Mouse (Mus musculus): ENCODE data around the gene Arhgef28. TPM values are rescaled to one million over a fixed set of nuclear protein-coding genes. Genes with fewer than 3 reads are reported as not detected.

The Arhgef28 gene
- polyA plus RNA-seq, 1 experiment from 2014 or later = 17.0 TPM

GRCm38 (mm10) chr13:98230511-98230910, 24.3 kb upstream of the Arhgef28 start:
- no peaks in the 10 kb centered on the region for H3K27me3 ChIP-seq (ENCODE audit: control insufficient read depth, insufficient read depth, low read length)
- H3K4me1 ChIP-seq (ENCODE audit: control insufficient read depth, insufficient read depth, low read length) = no peaks in the 10 kb centered on the region
- H3K4me3 ChIP-seq (ENCODE audit: low read depth, low read length) = no peak overlapping the region

GRCm38 (mm10) chr13:98226225-98226624, 20.0 kb upstream of the Arhgef28 start:
- H3K4me2 ChIP-seq (ENCODE audit: low read depth, severe bottlenecking) = no peak overlapping the region
- no peaks in the 10 kb centered on the region for H3K36me3 ChIP-seq (ENCODE audit: control insufficient read depth, insufficient read depth, low read length)
- no peaks in the 10 kb centered on the region for H3K9me3 ChIP-seq (ENCODE audit: control insufficient read depth, low read length)
- H3K4me1 ChIP-seq (ENCODE audit: control insufficient read depth, insufficient read depth, low read length) = no peaks in the 10 kb centered on the region
- ATAC-seq (ENCODE audit: insufficient number of reproducible peaks, low FRiP score, low TSS enrichment, low read depth) = no peak
- no peak overlapping the region for H3K9ac ChIP-seq (ENCODE audit: low read length)
- no peak for DNase-seq (ENCODE audit: low spot score)
- no peak overlapping the region for H3K4me3 ChIP-seq (ENCODE audit: low read depth, low read length)
- no peak overlapping the region for H3K27ac ChIP-seq (replicated peaks; ENCODE audit: low read depth, low read length)
- 74% methylated on average over 2 of the region's 2 CpGs for WGBS
- no peaks in the 10 kb centered on the region for H3K27me3 ChIP-seq (ENCODE audit: control insufficient read depth, insufficient read depth, low read length)

More at GRCm38 (mm10) chr13:98230511-98230910, 24.3 kb upstream of the Arhgef28 start:
- DNase-seq (ENCODE audit: low spot score) (no peak), ATAC-seq (ENCODE audit: insufficient number of reproducible peaks, low FRiP score, low TSS enrichment, low read depth) (no peak)
- no peaks in the 10 kb centered on the region for H3K36me3 ChIP-seq (ENCODE audit: control insufficient read depth, insufficient read depth, low read length)
- no peak overlapping the region for H3K4me2 ChIP-seq (ENCODE audit: low read depth, severe bottlenecking)
- H3K9ac ChIP-seq (ENCODE audit: low read length) = no peak overlapping the region
- 97% methylated on average over 1 of the region's 1 CpGs for WGBS
- H3K9me3 ChIP-seq (ENCODE audit: control insufficient read depth, low read length) = no peaks in the 10 kb centered on the region
- no peak overlapping the region for H3K27ac ChIP-seq (replicated peaks; ENCODE audit: low read depth, low read length)

DNA sequence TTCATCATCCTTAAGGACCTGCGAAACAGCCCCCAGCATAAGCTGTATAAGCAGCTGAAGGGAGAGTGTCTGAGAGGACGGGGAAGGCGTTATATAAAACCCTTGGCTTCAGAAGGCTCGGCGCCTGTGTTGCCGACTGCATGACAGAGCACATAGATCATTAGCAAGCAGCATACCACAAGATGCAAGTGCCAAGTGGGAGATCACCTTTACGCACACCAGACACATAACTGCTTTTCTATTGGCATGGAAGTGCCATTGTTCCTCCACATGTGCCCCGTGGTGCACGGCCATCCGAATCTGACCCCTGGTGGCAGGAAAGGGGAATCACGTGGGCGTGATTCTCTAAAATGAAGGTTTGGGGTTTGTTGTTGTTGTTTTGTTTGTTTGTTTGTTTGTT, 16.6 kb upstream of the Arhgef28 start:
- Histone ChIP-seq H3K4me1 (ENCODE audit: control insufficient read depth, insufficient read depth, low read length) (no peaks in the 10 kb centered on the region), H3K4me3 (ENCODE audit: low read depth, low read length) (no peak overlapping the region), H3K27me3 (ENCODE audit: control insufficient read depth, insufficient read depth, low read length) (no peaks in the 10 kb centered on the region), H3K9ac (ENCODE audit: low read length) (no peak overlapping the region), H3K36me3 (ENCODE audit: control insufficient read depth, insufficient read depth, low read length) (no peaks in the 10 kb centered on the region), H3K27ac (replicated peaks; ENCODE audit: low read depth, low read length) (no peak overlapping the region), H3K4me2 (ENCODE audit: low read depth, severe bottlenecking) (no peak overlapping the region), H3K9me3 (ENCODE audit: control insufficient read depth, low read length) (no peaks in the 10 kb centered on the region)
- WGBS = 44% methylated on average over 12 of the region's 12 CpGs
- ATAC-seq (ENCODE audit: insufficient number of reproducible peaks, low FRiP score, low TSS enrichment, low read depth) (no peak), DNase-seq (ENCODE audit: low spot score) (peak; percentile 55)

DNA sequence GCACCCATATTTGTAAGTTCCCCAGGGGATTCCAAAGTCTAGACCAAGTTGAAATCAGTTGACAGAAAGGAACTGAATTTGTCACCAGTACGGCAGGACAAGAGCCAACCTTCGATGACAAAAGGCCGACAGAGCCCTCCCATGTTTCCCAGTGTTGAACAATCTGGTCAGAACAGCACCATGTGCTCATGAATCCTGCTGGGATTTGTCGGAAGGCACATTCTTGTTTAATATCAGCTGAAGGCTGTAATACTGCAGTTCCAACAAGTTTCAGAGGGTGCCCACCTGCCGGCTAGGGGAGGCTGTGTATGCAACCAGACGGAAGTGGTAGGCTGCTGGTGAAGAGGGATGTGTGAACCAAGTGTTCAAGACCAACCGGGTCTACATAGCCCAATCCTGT, 3.9 kb upstream of the Arhgef28 start:
- ATAC-seq (ENCODE audit: insufficient number of reproducible peaks, low FRiP score, low TSS enrichment, low read depth) = no peak
- no peaks in the 10 kb centered on the region for H3K36me3 ChIP-seq (ENCODE audit: control insufficient read depth, insufficient read depth, low read length)
- no peak overlapping the region for H3K4me3 ChIP-seq (ENCODE audit: low read depth, low read length)
- no peak overlapping the region for H3K27ac ChIP-seq (replicated peaks; ENCODE audit: low read depth, low read length)
- H3K4me1 ChIP-seq (ENCODE audit: control insufficient read depth, insufficient read depth, low read length) = peaks cover 1% of the 10 kb centered on the region; the same call in 1 of the 2 replicates
- no peak overlapping the region for H3K9ac ChIP-seq (ENCODE audit: low read length)
- DNase-seq (ENCODE audit: low spot score) = no peak
- no peak overlapping the region for H3K4me2 ChIP-seq (ENCODE audit: low read depth, severe bottlenecking)
- no peaks in the 10 kb centered on the region for H3K9me3 ChIP-seq (ENCODE audit: control insufficient read depth, low read length)
- 86% methylated on average over 7 of the region's 7 CpGs for WGBS
- H3K27me3 ChIP-seq (ENCODE audit: control insufficient read depth, insufficient read depth, low read length) = peaks cover 3% of the 10 kb centered on the region; the same call in 1 of the 2 replicates

GRCm38 (mm10) chr13:98208842-98209241, 2.6 kb upstream of the Arhgef28 start:
- DNase-seq (ENCODE audit: low spot score) = peak; percentile 73
- no peaks in the 10 kb centered on the region for H3K9me3 ChIP-seq (ENCODE audit: control insufficient read depth, low read length)
- no peak for ATAC-seq (ENCODE audit: insufficient number of reproducible peaks, low FRiP score, low TSS enrichment, low read depth)
- H3K27ac ChIP-seq (replicated peaks; ENCODE audit: low read depth, low read length) = no peak overlapping the region
- H3K9ac ChIP-seq (ENCODE audit: low read length) = no peak overlapping the region
- no peak overlapping the region for H3K4me2 ChIP-seq (ENCODE audit: low read depth, severe bottlenecking)
- H3K4me3 ChIP-seq (ENCODE audit: low read depth, low read length) = no peak overlapping the region
- peaks cover 3% of the 10 kb centered on the region; the same call in 1 of the 2 replicates for H3K4me1 ChIP-seq (ENCODE audit: control insufficient read depth, insufficient read depth, low read length)
- 38% methylated on average over 9 of the region's 9 CpGs for WGBS
- H3K27me3 ChIP-seq (ENCODE audit: control insufficient read depth, insufficient read depth, low read length) = peaks cover 3% of the 10 kb centered on the region; the same call in 1 of the 2 replicates
- no peaks in the 10 kb centered on the region for H3K36me3 ChIP-seq (ENCODE audit: control insufficient read depth, insufficient read depth, low read length)

DNA sequence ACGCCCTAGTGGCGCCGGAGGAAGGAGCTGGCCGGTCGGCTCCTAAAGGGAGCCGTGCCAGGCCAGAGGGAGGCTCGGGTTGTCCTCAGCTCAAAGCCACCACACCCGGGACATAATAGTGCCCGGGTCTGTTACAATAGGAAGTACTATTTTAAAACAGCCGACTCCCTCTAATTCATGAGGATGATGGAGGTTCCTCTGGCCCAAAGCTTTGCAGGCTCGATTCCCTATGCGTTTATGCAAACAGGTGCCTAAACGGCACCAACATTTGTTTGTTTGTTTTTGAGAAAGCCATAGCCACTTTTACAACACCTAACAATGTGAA, 269 bp upstream of the Arhgef28 start:
- no peak for DNase-seq (ENCODE audit: low spot score)
- 3% methylated on average over 13 of the region's 13 CpGs for WGBS
- Histone ChIP-seq H3K9me3 (ENCODE audit: control insufficient read depth, low read length) (no peaks in the 10 kb centered on the region), H3K27me3 (ENCODE audit: control insufficient read depth, insufficient read depth, low read length) (peaks cover 3% of the 10 kb centered on the region; the same call in 1 of the 2 replicates), H3K4me3 (ENCODE audit: low read depth, low read length) (peak overlapping the region; percentile 48), H3K4me1 (ENCODE audit: control insufficient read depth, insufficient read depth, low read length) (peaks cover 3% of the 10 kb centered on the region; the same call in 1 of the 2 replicates), H3K4me2 (ENCODE audit: low read depth, severe bottlenecking) (peak overlapping the region; percentile 75), H3K36me3 (ENCODE audit: control insufficient read depth, insufficient read depth, low read length) (no peaks in the 10 kb centered on the region), H3K27ac (replicated peaks; ENCODE audit: low read depth, low read length) (peak overlapping the region; percentile 61; the same call in 1 of the 2 replicates), H3K9ac (ENCODE audit: low read length) (peak overlapping the region; percentile 55)
- ATAC-seq (ENCODE audit: insufficient number of reproducible peaks, low FRiP score, low TSS enrichment, low read depth) = no peak

GRCm38 (mm10) chr13:98205111-98205510, 1.1 kb downstream of the Arhgef28 start:
- Histone ChIP-seq H3K9me3 (ENCODE audit: control insufficient read depth, low read length) (no peaks in the 10 kb centered on the region), H3K4me3 (ENCODE audit: low read depth, low read length) (peak overlapping the region; percentile 48; the same call in 1 of the 2 replicates), H3K27ac (replicated peaks; ENCODE audit: low read depth, low read length) (no peak overlapping the region), H3K27me3 (ENCODE audit: control insufficient read depth, insufficient read depth, low read length) (peaks cover 3% of the 10 kb centered on the region; the same call in 1 of the 2 replicates), H3K4me1 (ENCODE audit: control insufficient read depth, insufficient read depth, low read length) (peaks cover 3% of the 10 kb centered on the region; the same call in 1 of the 2 replicates), H3K4me2 (ENCODE audit: low read depth, severe bottlenecking) (peak overlapping the region; percentile 75; the same call in 1 of the 2 replicates), H3K9ac (ENCODE audit: low read length) (no peak overlapping the region), H3K36me3 (ENCODE audit: control insufficient read depth, insufficient read depth, low read length) (no peaks in the 10 kb centered on the region)
- DNase-seq (ENCODE audit: low spot score) = peak; percentile 47
- peak; percentile 26; the same call in 1 of the 2 replicates for ATAC-seq (ENCODE audit: insufficient number of reproducible peaks, low FRiP score, low TSS enrichment, low read depth)
- 24% methylated on average over 8 of the region's 8 CpGs for WGBS

GRCm38 (mm10) chr13:98204371-98204770, 1.9 kb downstream of the Arhgef28 start:
- H3K27me3 ChIP-seq (ENCODE audit: control insufficient read depth, insufficient read depth, low read length) = peaks cover 3% of the 10 kb centered on the region; the same call in 1 of the 2 replicates
- WGBS = 92% methylated on average over 8 of the region's 8 CpGs
- H3K36me3 ChIP-seq (ENCODE audit: control insufficient read depth, insufficient read depth, low read length) = no peaks in the 10 kb centered on the region
- no peak for DNase-seq (ENCODE audit: low spot score)
- no peaks in the 10 kb centered on the region for H3K9me3 ChIP-seq (ENCODE audit: control insufficient read depth, low read length)
- H3K4me2 ChIP-seq (ENCODE audit: low read depth, severe bottlenecking) = no peak overlapping the region
- H3K27ac ChIP-seq (replicated peaks; ENCODE audit: low read depth, low read length) = no peak overlapping the region
- H3K9ac ChIP-seq (ENCODE audit: low read length) = no peak overlapping the region
- ATAC-seq (ENCODE audit: insufficient number of reproducible peaks, low FRiP score, low TSS enrichment, low read depth) = no peak
- H3K4me1 ChIP-seq (ENCODE audit: control insufficient read depth, insufficient read depth, low read length) = peaks cover 3% of the 10 kb centered on the region; the same call in 1 of the 2 replicates
- no peak overlapping the region for H3K4me3 ChIP-seq (ENCODE audit: low read depth, low read length)

GRCm38 (mm10) chr13:98201436-98201835, 4.8 kb downstream of the Arhgef28 start:
- Histone ChIP-seq H3K27ac (replicated peaks; ENCODE audit: low read depth, low read length) (no peak overlapping the region), H3K4me2 (ENCODE audit: low read depth, severe bottlenecking) (no peak overlapping the region), H3K9ac (ENCODE audit: low read length) (no peak overlapping the region), H3K9me3 (ENCODE audit: control insufficient read depth, low read length) (no peaks in the 10 kb centered on the region), H3K36me3 (ENCODE audit: control insufficient read depth, insufficient read depth, low read length) (no peaks in the 10 kb centered on the region), H3K4me3 (ENCODE audit: low read depth, low read length) (no peak overlapping the region), H3K4me1 (ENCODE audit: control insufficient read depth, insufficient read depth, low read length) (peaks cover 3% of the 10 kb centered on the region; the same call in 1 of the 2 replicates), H3K27me3 (ENCODE audit: control insufficient read depth, insufficient read depth, low read length) (no peaks in the 10 kb centered on the region)
- ATAC-seq (ENCODE audit: insufficient number of reproducible peaks, low FRiP score, low TSS enrichment, low read depth) (no peak), DNase-seq (ENCODE audit: low spot score) (no peak)
- 68% methylated on average over 9 of the region's 9 CpGs for WGBS

Data from limb, embryonic 11.5 days (tissue).